Mouse (Mus musculus) thymus, postnatal 25 days (tissue): ENCODE results near the gene Rpl23.
A peak's percentile ranks its signal among the peaks of the same experiment; 100 is the strongest.
"Not testable (repeated sequence)": the region's sequence is repeated elsewhere in the genome, so short reads cannot be mapped to it uniquely, and the experiment has no call there.

Source experiments
- DNase-seq: peaks from one replicate; pipeline ENCODE4 v3.0.0; 2022

Rpl23 gene

GRCm38 (mm10) chr11:97798782-97799145, 16.5 kb upstream of the Rpl23 start, which contains the start of gene Lasp1:
TSS of gene Lasp1 (plus strand) at chr11:97799000.
- peak; percentile 93 for DNase-seq

GRCm38 (mm10) chr11:97798083-97798435, 15.8 kb upstream of the Rpl23 start:
- DNase-seq: no peak

DNA sequence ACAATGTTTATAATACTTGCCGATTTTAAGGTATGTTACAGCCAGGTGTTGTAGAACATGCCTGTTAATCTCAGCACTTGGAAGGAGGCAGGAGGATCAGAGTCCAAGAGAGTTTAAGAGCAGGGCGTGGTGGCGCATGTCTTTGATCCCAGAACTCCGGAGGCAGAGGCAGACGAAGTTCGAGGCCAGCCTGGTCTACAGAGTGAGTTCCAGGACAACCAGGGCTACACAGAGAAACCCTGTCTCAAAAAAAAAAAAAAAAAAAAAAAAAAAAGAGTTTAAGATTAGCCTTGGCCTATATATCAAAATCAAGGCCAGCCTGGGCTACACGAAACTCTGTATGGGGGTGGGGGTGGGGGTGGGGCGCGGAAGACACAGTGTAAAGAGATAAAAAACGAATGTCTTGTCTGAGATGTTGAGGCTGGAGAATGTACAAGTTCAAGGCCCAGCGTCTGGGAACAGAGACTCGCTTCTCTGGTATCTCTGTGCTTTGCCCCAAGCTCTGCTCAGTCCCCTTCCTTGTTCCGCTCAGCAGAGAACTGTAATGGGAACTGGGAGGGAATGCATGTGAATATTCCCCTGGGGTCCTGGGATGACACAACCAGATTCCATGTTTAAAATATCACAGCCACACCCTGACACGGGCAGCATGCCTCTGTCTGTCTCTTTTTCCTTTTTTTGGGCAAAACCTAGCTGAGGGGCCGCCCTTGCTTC, 15.3 kb upstream of the Rpl23 start:
- DNase-seq: no peak

GRCm38 (mm10) chr11:97796910-97797309, 14.7 kb upstream of the Rpl23 start:
- DNase-seq: peak; percentile 81

DNA sequence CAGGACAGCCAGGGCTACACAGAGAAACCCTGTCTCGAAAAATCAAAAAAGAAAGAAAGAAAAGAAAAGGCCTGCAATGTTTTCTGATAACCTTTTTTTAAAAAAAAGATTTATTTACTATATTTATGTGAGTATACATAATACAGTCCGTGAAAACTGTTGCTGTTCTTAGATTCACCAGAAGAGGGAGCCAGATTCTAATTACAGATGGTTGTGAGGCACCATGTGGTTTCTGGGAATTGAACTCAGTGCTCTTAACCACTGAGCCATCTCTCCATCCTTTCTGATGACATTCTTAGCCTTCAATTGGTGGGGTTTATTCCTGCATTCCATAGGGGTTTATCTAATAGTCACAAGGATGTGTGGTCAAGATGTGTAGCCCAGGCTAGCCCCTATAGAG, 10.9 kb upstream of the Rpl23 start:
- peak; percentile 38 for DNase-seq

DNA sequence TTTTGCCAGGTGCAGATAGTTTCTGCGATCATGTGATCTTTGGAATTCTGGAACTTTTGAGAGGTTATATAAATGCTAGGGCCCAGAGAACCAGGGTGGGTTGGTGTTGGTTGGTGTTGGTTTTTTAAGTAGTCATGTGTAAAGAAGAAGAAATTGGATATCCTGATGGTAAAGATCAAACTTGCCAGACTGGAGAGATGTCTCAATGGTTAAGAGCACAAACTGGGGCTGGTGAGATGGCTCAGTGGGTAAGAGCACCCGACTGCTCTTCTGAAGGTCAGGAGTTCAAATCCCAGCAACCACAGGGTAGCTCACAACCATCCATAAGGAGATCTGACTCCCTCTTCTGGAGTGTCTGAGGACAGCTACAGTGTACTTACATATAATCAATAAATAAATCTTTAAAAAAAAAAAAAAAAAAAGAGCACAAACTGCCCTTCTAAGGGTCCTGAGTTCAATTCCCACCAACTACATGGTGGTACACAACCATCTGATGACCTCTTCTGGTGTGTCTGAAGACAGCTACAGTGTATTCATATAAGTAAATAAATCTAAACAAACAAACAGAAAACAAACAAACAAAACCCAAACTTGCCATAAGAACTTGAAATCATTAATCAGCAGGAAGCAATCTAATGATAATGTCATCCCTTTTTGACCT, 8.7 kb upstream of the Rpl23 start:
- DNase-seq: not testable (repeated sequence)

DNA sequence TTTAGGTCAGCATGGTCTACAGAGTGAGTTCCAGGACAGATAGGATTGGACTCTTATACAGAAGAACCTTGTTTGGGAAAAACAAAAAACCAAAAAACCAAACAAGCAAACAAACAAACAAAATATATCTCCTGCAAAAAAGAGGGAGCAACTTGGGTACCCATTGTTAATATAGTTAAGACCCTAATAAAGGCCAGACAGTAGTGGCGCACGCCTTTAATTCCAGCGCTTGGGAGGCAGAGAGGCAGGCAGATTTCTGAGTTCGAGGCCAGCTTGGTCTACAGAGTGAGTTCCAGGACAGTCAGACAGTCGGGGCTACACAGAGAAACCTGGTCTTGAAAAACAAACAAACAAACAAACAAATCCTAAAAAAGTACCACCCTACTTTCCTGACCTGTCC, 7.5 kb upstream of the Rpl23 start:
- DNase-seq: no peak

GRCm38 (mm10) chr11:97787961-97788360, 5.7 kb upstream of the Rpl23 start:
- DNase-seq: no peak

DNA sequence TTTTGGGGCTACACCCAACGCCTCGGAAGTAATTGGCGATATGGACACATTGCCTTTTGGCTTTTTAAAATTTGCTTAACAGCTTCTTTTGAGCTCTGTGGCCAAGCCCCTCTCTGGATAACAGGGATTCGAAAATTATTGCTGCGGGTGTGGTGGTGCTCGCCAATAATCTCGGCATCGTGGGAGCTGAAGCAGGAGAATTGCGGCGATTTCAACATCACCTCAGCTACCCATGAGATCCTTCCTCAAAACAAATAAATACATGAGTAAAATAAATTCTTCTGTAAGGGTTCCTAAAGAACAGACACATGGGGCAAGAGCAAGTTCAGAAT, 293 bp upstream of the Rpl23 start:
- DNase-seq: no peak

- no peak for DNase-seq
Measured at GRCm38 (mm10) chr11:97781478-97781831, 782 bp downstream of the Rpl23 start.

DNA sequence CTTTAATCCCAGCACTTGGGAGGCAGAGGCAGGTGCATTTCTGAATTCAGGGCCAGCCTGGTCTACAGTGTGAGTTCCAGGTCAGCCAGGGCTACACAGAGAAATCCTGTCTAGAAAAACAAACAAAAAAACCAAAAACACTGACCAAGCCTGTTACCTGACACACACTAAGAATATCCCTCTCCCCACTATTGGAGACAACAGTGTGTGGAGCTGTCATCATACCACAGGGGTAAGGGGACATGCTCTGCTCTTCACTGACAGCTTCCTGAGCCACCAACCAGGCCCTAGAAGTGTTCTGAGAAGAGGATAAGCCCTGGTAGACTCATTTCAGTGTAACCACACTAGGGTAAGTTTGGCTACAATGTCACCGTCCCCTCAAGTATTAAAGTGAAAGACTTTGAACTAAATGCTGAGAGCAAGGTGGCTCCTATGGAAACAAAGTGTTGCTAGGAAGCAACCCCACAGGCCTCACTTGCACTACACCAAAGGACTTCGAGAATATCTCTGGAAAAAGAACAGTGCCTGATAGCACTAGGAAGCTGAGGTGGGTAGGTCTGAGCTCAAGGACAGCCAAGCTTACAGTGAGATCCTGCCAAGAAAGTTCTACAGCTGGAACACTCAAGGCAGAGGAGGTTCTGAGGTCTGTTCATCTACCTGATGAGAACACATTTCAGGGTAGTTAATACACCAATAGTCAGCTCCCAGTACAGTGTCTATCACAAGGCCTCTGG, 2.1 kb downstream of the Rpl23 start:
- no peak for DNase-seq

- DNase-seq: no peak
Measured at GRCm38 (mm10) chr11:97778918-97779317, 3.3 kb downstream of the Rpl23 start.

DNA sequence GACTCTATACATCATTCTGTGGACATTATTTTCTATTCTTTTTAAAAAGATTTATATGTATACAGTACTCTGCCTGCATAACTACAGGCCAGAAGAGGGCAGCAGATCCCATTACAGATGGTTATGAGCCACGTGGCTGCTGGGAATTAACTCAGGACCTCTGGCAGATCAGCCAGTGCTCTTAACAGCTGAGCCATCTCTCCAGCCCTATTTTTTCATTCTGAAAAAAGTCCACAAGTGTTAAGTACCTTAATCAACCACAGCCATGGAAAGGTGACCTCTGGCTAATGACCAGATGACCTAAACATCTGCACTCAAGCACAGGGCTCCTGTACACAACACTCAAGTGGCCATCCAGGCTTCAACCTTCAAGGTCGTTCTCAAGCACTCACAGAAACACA, 5.1 kb downstream of the Rpl23 start:
- no peak for DNase-seq

- no peak for DNase-seq
Measured at GRCm38 (mm10) chr11:97776497-97777128, 5.6 kb downstream of the Rpl23 start.

DNA sequence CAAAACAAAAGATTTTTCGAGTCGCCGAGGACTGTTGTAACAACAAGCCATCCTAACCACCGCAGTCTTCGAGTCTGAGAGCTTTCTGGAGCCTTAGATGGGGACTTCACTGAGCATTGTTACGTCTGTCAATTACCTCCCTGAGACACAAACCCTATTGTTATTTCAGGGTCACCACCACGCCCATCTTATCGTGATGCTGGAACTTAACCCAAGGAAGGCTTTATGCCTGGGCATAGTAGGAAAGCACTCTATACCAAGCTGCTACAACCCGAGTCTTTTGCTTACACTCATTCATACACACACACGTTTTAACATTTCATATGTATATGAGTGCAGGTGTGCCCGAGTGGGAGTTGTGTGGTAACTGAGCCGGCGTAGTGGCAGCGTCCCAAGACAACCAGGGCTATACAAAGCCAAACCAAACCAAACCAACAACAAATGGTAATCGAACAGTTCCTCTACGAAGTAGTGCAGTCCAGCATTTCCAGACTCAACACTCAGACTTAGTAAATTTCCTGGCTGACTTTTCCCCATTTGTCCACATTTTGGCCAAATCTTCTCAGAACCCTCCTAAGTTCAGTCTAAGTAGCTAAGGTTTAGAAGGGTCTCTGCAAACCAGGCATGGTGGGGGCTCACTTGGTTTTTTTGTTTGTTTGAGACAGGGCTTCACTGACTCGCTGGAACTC, 6.3 kb downstream of the Rpl23 start, which contains the start of gene 1700001P01Rik:
Gene 1700001P01Rik, minus strand, starts transcription at position 111 of the 689 bp plus-strand sequence.
- DNase-seq: no peak

- no peak for DNase-seq
Measured at GRCm38 (mm10) chr11:97775186-97775585, 7.1 kb downstream of the Rpl23 start.

DNA sequence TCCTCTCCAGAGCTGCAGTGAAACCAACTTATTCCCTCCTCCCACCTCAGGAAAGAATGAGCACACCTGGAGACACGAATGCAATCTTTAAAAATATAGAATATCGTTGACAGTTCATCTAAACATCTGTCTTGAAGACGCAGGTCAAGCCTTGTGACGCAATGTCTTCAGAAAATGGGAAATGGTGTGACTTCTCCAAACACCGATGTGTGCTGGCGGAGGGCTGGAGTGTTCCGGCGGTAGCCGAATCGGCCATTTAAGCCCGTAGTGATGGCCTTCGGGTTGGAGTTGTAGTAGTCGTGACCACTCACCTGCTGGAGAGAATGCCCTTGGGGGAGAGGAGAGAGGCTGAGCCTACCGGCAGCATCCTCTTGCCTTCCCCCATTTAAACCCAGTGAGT, 10.8 kb downstream of the Rpl23 start:
- DNase-seq: no peak

- no peak for DNase-seq
Measured at GRCm38 (mm10) chr11:97769704-97770103, 12.5 kb downstream of the Rpl23 start.

GRCm38 (mm10) chr11:97766154-97766881, 15.9 kb downstream of the Rpl23 start, which contains the start of gene Cwc25:
TSS of gene Cwc25 (minus strand) at chr11:97766556.
- peak; percentile 95 for DNase-seq

- DNase-seq: no peak
Measured at GRCm38 (mm10) chr11:97761638-97762037, 20.6 kb downstream of the Rpl23 start.

DNA sequence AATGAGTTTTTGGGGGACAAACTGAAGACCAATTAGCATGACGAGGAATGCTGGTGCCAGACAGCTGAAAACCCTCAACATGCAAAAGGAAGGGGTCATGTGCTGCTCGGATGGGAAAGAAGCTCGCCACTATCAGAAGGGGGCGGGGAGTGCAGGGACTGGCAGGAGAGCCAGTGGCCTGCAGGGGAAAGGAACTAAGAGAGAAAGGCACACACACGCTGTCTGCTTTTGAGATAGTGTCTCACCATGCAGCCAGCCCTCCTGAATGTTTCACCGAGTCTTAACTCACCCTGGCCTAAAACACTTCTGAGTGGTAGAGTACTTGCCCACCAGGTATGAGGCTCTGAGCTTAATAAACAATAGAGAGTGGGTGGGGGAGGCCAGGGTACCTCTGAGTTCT, 23.3 kb downstream of the Rpl23 start:
- DNase-seq: no peak

DNA sequence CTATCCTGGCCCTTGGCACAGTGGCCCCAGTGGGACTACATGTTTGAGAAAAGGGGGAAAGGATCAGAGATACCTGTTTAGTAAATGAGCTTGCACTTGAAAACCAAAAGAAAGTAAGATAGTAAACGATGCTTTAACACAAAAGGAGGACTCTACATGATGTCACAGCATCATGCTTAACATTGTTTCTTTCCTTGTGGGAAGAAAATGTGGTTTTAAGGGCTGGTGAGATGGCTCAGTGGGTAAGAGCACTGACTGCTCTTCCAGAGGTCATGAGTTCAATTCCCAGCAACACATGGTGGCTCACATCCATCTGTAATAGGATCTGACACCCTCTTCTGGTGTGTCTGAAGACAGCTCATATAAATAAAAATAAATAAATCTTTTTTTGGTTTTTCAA, 24.1 kb downstream of the Rpl23 start:
- DNase-seq: no peak
